In the genomic region with DNA sequence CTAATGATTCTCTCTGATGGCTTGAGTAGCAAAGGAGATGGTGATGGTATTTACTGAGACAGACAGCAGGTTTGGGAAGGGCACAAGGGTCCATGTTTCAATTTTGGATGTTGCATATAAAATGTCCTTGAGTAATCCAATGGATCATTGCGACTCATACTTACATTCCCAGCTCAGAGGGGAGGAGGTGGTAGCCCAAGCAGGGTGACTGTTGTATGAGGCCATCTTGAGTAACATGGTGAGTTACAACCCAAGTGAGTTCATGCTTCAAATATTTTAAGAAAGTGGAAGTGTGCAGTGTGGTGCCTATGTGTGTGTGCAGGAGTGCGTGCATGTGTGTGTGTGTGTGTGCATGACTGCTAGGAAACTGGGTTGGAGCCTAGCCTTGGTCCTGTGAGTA, we compare ENCODE assay signal across 22 mouse cellular contexts.
A peak's percentile ranks its signal among the peaks of the same experiment; 100 is the strongest.
DNase-seq lines count a peak whose midpoint lies in the region; ATAC-seq and TF ChIP-seq lines count a peak whose summit lies in the region.
"Had no signal": no experiment of that assay in that cellular context is flagged by ENCODE, and none has a peak within 500 bp of the region (broad histone marks: within the 10 kb centered on the region; RNA-seq: fewer than 3 reads in every experiment).

No protein-coding gene starts in this region.

- ATAC-seq in megakaryocyte progenitor cell, adult 5-6 weeks (replicated peaks; ENCODE audit: poor library complexity), result no peak
- ATAC-seq: activated CD4-positive, CD25-positive, alpha-beta regulatory T cell, adult 4 months; forebrain, embryonic 14.5 days; forebrain, embryonic 16.5 days; Patski had no signal

- TF ChIP-seq CTCF in embryonic fibroblast, embryonic 13.5 days (IDR thresholded peaks at IDR 0.05; ENCODE audit: borderline replicate concordance, insufficient read depth, low read length), result no peak

- no peak for TF ChIP-seq POLR2A in embryonic fibroblast, embryonic 13.5 days (IDR thresholded peaks at IDR 0.05; ENCODE audit: low read depth, low read length)

- H3K27ac ChIP-seq in embryonic fibroblast, embryonic 13.5 days (ENCODE audit: insufficient read depth, low read length), result peak overlapping the region; percentile 88
- H3K27ac ChIP-seq: embryonic facial prominence, embryonic 10.5 days; embryonic facial prominence, embryonic 12.5 days; forebrain, embryonic 10.5 days; forebrain, embryonic 12.5 days had no signal

- peaks cover 14% of the 10 kb centered on the region; the same call in 1 of the 2 replicates for H3K4me1 ChIP-seq in embryonic fibroblast, embryonic 13.5 days (ENCODE audit: control insufficient read depth, insufficient read depth, low read length)
- H3K4me1 ChIP-seq: embryonic facial prominence, embryonic 10.5 days; embryonic facial prominence, embryonic 12.5 days; forebrain, embryonic 12.5 days had no signal

- peak; percentile 64 for DNase-seq in 3T3-L1 (ENCODE audit: low read depth, low spot score)
- no peak for DNase-seq in gastrocnemius, adult 8-10 months (ENCODE audit: low spot score in 2 of 2)
- no peak for DNase-seq in left cerebral cortex, postnatal 36 days (ENCODE audit: low spot score in 2 of 2)
- DNase-seq: adrenal gland, adult 8-10 months; adrenal gland, postnatal 14 days; adrenal gland, postnatal 36 days; cerebellum, adult 11-12 months; cerebellum, adult 2 months; cerebellum, adult 9-10 months; cerebellum, postnatal 10 days; cerebellum, postnatal 25 days had no signal

- no peak overlapping the region for H3K4me3 ChIP-seq in embryonic fibroblast, embryonic 13.5 days (ENCODE audit: insufficient read depth, low read length)
- H3K4me3 ChIP-seq: embryonic facial prominence, embryonic 10.5 days; embryonic facial prominence, embryonic 12.5 days; erythroblast, embryonic 14.5 days; forebrain, embryonic 10.5 days; forebrain, embryonic 12.5 days had no signal

- intact Hi-C loops in left cerebral cortex, postnatal 36 days (cut with DNase I), result loop anchor here (5.0 kb wide), 1 partner anchor 92 kb away; a partner anchor contains a TSS
